Mouse (Mus musculus) cerebellum, adult (tissue): ENCODE results near the gene Gm10837.

Experiments used
- ATAC-seq: cut with Nextera tagmentation; 2 replicates; pipeline ENCODE4 v1.9.2; 2017; ENCODE audit warnings: mild to moderate bottlenecking, moderate library complexity, mixed read lengths; ENCODE audit not compliant: insufficient number of reproducible peaks, low FRiP score, low TSS enrichment

The Gm10837 gene

GRCm38 (mm10) chr14:122464351-122464762, 26.0 kb upstream of the Gm10837 start:
- no peak for ATAC-seq

- peak; percentile 69 for ATAC-seq
Observed at GRCm38 (mm10) chr14:122464763-122465741, 25.3 kb upstream of the Gm10837 start, which contains the start of gene Zic5. Gene Zic5 (minus strand): TSS chr14:122465677.

- no peak for ATAC-seq
Observed at GRCm38 (mm10) chr14:122465931-122466490, 24.4 kb upstream of the Gm10837 start.

GRCm38 (mm10) chr14:122466756-122467362, 23.5 kb upstream of the Gm10837 start:
- ATAC-seq: no peak

- ATAC-seq: no peak
Observed at GRCm38 (mm10) chr14:122467926-122468841, 22.2 kb upstream of the Gm10837 start.

GRCm38 (mm10) chr14:122468971-122469755, 21.2 kb upstream of the Gm10837 start:
- ATAC-seq: no peak

GRCm38 (mm10) chr14:122471449-122472085, 18.8 kb upstream of the Gm10837 start:
- ATAC-seq: no peak

- no peak for ATAC-seq
Observed at GRCm38 (mm10) chr14:122472161-122472560, 18.2 kb upstream of the Gm10837 start.

- no peak for ATAC-seq
Observed at GRCm38 (mm10) chr14:122472647-122473046, 17.7 kb upstream of the Gm10837 start.

GRCm38 (mm10) chr14:122473211-122473751, 17.1 kb upstream of the Gm10837 start:
- ATAC-seq: no peak

- ATAC-seq: peak; percentile 65
Observed at GRCm38 (mm10) chr14:122474041-122474890, 16.1 kb upstream of the Gm10837 start.

- ATAC-seq: peak; percentile 80
Observed at GRCm38 (mm10) chr14:122474891-122475556, 15.4 kb upstream of the Gm10837 start, which contains the start of gene Zic2. Gene Zic2 (plus strand): TSS chr14:122475435.

GRCm38 (mm10) chr14:122475557-122476040, 14.8 kb upstream of the Gm10837 start:
- no peak for ATAC-seq

GRCm38 (mm10) chr14:122476041-122476821, 14.2 kb upstream of the Gm10837 start:
- no peak for ATAC-seq

- ATAC-seq: no peak
Observed at GRCm38 (mm10) chr14:122476822-122477215, 13.6 kb upstream of the Gm10837 start.

- no peak for ATAC-seq
Observed at GRCm38 (mm10) chr14:122477261-122477671, 13.1 kb upstream of the Gm10837 start.
